In genomic region chr1:161037599-161037998, GRCm38 (mm10) we compare ENCODE assay signal across 10 mouse cellular contexts. TPM values are rescaled to one million over a fixed set of nuclear protein-coding genes. Genes with fewer than 3 reads are reported as not detected.
DNase-seq lines count a peak whose midpoint lies in the region; ATAC-seq lines count a peak whose summit lies in the region.
"Had no signal": no experiment of that assay in that cellular context is flagged by ENCODE, and none has a peak within 500 bp of the region (broad histone marks: within the 10 kb centered on the region; RNA-seq: fewer than 3 reads in every experiment).

No protein-coding gene starts in this region.

- H3K27me3 ChIP-seq in forebrain, embryonic 11.5 days (ENCODE audit: control insufficient read depth, insufficient read depth, low read length): no peaks in the 10 kb centered on the region
- no peaks in the 10 kb centered on the region for H3K27me3 ChIP-seq in liver, embryonic 12.5 days (replicated peaks)

- WGBS in forebrain, embryonic 11.5 days: 32% methylated on average over 3 of the region's 3 CpGs
- 7% methylated on average over 3 of the region's 3 CpGs for WGBS in liver, embryonic 12.5 days (ENCODE audit: insufficient replicate concordance)

- peaks cover 8% of the 10 kb centered on the region; the same call in 1 of the 2 replicates for H3K36me3 ChIP-seq in forebrain, embryonic 11.5 days (ENCODE audit: control insufficient read depth, insufficient read depth, low read length)
- H3K36me3 ChIP-seq in liver, embryonic 12.5 days: peaks cover 63% of the 10 kb centered on the region

- peak overlapping the region; percentile 39; the same call in 1 of the 2 replicates for H3K27ac ChIP-seq in forebrain, embryonic 11.5 days (ENCODE audit: low read depth, low read length)
- H3K27ac ChIP-seq in liver, embryonic 12.5 days: peak overlapping the region; percentile 85

- H3K9ac ChIP-seq in forebrain, embryonic 11.5 days (ENCODE audit: low read length): peak overlapping the region; percentile 62
- H3K9ac ChIP-seq in liver, embryonic 12.5 days: peak overlapping the region; percentile 88

- peak overlapping the region; percentile 55 for H3K4me2 ChIP-seq in forebrain, embryonic 11.5 days (ENCODE audit: low read depth, low read length, severe bottlenecking)
- peak overlapping the region; percentile 88 for H3K4me2 ChIP-seq in liver, embryonic 12.5 days

- H3K4me1 ChIP-seq in forebrain, embryonic 11.5 days (replicated peaks; ENCODE audit: control insufficient read depth, insufficient read depth, low read length): peaks cover 15% of the 10 kb centered on the region
- H3K4me1 ChIP-seq in liver, embryonic 12.5 days: peaks cover 41% of the 10 kb centered on the region

- H3K4me3 ChIP-seq in forebrain, embryonic 11.5 days (ENCODE audit: low read depth, low read length): peak overlapping the region; percentile 84
- H3K4me3 ChIP-seq in liver, embryonic 12.5 days: peak overlapping the region; percentile 78

- ATAC-seq in forebrain, embryonic 11.5 days (replicated peaks; ENCODE audit: low FRiP score): no peak
- ATAC-seq in liver, embryonic 12.5 days: no peak
- ATAC-seq in erythroid progenitor cell, adult 5-6 weeks (replicated peaks; ENCODE audit: low FRiP score, poor library complexity, severe bottlenecking): no peak
- ATAC-seq: lung, postnatal 0 days had no signal

- DNase-seq in 3134 (ENCODE audit: extremely low read depth, insufficient read length, low spot score) (peak; percentile 27), 3T3-L1 (ENCODE audit: low read depth, low spot score) (peak; percentile 25)
- DNase-seq in forebrain, embryonic 11.5 days (ENCODE audit: low spot score): no peak
- no peak for DNase-seq in frontal cortex, postnatal 14 days (ENCODE audit: low spot score in 2 of 2)
- DNase-seq in cerebellum, adult 11 months: no peak
- DNase-seq: cerebellum, adult 11-12 months; thymus, postnatal 25 days had no signal

- H3K9me3 ChIP-seq in forebrain, embryonic 11.5 days (ENCODE audit: control insufficient read depth, low read length): no peaks in the 10 kb centered on the region
- no peaks in the 10 kb centered on the region for H3K9me3 ChIP-seq in liver, embryonic 12.5 days (replicated peaks)

RNA-seq across cellular contexts. Expression of gene Zbtb37, which starts 3.0 kb away (rescaled TPM):
- polyA plus RNA-seq in forebrain, embryonic 11.5 days (2014; fragmentation: Nextera tagmentation; extraction: Ambion mirVana): 8.3 and 14.4 TPM in 2 replicates
- polyA plus RNA-seq in liver, embryonic 12.5 days (2016; fragmentation: Nextera tagmentation; extraction: Ambion mirVana): 2.5 and 3.1 TPM in 2 replicates
- total RNA-seq in erythroid progenitor cell, adult 5-6 weeks (2015; ENCODE audit: low replicate concordance): 2.5 and 5.4 TPM in 2 replicates
- total RNA-seq in erythroid progenitor cell, adult 5-6 weeks (2017; ENCODE audit: low replicate concordance): 4.8 and 5.0 TPM in 2 replicates

RNA-seq across cellular contexts. Expression of gene Dars2, which starts 32.9 kb away (rescaled TPM):
- polyA plus RNA-seq in forebrain, embryonic 11.5 days (2014; fragmentation: Nextera tagmentation; extraction: Ambion mirVana): 55.0 and 57.7 TPM in 2 replicates
- polyA plus RNA-seq in liver, embryonic 12.5 days (2016; fragmentation: Nextera tagmentation; extraction: Ambion mirVana): 50.2 and 51.1 TPM in 2 replicates
- 23.1 and 35.3 TPM in 2 replicates for total RNA-seq in erythroid progenitor cell, adult 5-6 weeks (2015; ENCODE audit: low replicate concordance)
- total RNA-seq in erythroid progenitor cell, adult 5-6 weeks (2017; ENCODE audit: low replicate concordance): 18.2 and 27.5 TPM in 2 replicates

RNA-seq across cellular contexts. Expression of gene Cenpl, which starts 32.9 kb away (rescaled TPM):
- polyA plus RNA-seq in forebrain, embryonic 11.5 days (2014; fragmentation: Nextera tagmentation; extraction: Ambion mirVana): 46.1 and 47.9 TPM in 2 replicates
- 34.2 and 36.3 TPM in 2 replicates for polyA plus RNA-seq in liver, embryonic 12.5 days (2016; fragmentation: Nextera tagmentation; extraction: Ambion mirVana)
- total RNA-seq in erythroid progenitor cell, adult 5-6 weeks (2015; ENCODE audit: low replicate concordance): 163 and 208 TPM in 2 replicates
- 120 and 126 TPM in 2 replicates for total RNA-seq in erythroid progenitor cell, adult 5-6 weeks (2017; ENCODE audit: low replicate concordance)

RNA-seq across cellular contexts. Expression of gene Serpinc1, which starts 59.2 kb away (rescaled TPM):
- 1.5 and 2.1 TPM in 2 replicates for polyA plus RNA-seq in forebrain, embryonic 11.5 days (2014; fragmentation: Nextera tagmentation; extraction: Ambion mirVana)
- polyA plus RNA-seq in liver, embryonic 12.5 days (2016; fragmentation: Nextera tagmentation; extraction: Ambion mirVana): 226 and 233 TPM in 2 replicates
- not detected in 2 replicates for total RNA-seq in erythroid progenitor cell, adult 5-6 weeks (2015; ENCODE audit: low replicate concordance)
- total RNA-seq in erythroid progenitor cell, adult 5-6 weeks (2017; ENCODE audit: low replicate concordance): 0.51 and 0.98 TPM in 2 replicates

Comparison
In these comparisons a context has a peak if more than half of its experiments do, and no peak if none do; other contexts are left out.
1. DNase-seq: peak in 3134 (single experiment) and 3T3-L1 (single experiment); none in forebrain, embryonic 11.5 days (single experiment), frontal cortex, postnatal 14 days (0 of 2) and cerebellum, adult 11 months (single experiment).